Mouse (Mus musculus): ENCODE measurements around the gene Shc3. TPM values are rescaled to one million over a fixed set of nuclear protein-coding genes. Genes with fewer than 3 reads are reported as not detected.

The Shc3 gene
- not detected for polyA plus RNA-seq (2014; fragmentation: Illumina TruSeq; extraction: RNeasy Lipid Tissue Mini Kit (QIAGEN cat#74804); ENCODE audit: low read depth, low replicate concordance)

DNA sequence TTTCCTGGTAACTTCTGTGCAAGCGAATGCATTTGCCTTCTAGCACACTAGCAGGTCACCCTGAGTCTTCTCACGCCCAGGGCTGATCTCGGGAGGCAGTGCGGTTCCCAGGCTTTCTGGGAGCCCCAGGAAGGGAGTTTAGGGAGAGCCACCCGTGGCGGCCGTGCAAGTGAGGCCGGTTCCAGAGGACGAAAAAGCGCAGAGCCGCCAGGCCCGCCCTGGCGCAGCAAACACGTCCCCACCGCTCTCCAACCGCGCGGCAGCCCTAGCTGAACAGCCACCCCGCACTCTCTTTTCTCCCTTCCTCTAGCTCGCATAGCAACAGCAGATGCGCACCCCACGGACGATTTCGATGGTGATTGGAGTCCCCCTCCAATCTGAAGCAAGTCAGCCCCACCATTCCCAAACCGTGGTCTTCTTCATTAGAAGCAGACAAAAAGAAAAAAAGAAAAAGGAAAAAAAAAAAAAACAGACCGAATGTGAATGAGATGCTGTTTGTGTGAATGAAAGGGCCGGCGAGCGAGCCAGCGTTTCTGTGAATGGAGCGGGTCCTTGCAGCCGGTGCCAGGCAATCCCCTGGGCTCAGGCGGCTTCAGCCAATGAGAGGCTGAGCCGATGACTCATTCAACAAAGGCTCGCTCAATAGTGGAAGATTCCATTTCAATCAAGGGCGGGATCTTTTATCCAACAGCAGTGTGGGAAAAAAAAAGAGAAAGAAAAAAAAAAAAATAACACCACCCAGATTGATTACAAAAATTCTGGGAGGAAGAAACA is at the start of gene Shc3:
Gene Shc3, minus strand, starts transcription at position 509 of the 774 bp plus-strand sequence.

DNA sequence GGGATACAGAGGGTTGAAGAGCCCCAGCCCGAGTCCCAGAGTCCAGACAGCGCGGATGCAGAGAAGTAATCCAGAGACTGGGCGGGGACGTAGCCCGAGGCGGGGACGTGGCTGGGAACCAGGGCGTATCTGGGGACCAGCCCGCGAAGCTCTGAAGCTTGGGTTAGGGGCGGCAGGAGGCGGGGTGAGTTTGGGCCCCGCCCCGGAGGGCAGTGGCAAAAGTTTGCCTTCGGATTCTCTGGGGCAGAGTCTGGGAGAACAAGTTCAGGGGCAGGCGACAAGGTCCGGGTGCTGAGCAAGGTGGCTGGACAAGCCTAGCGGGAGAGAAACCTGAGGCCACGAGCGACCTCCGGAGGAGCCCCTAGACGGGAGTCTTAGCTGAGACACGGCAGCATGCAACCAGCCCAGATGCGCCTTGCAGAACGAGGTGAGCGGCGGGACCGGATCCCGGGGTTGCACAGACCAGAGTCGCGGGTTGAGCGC is 160.7 kb downstream of the Shc3 start, which contains the start of gene S1pr3:
Gene S1pr3, plus strand, starts transcription at position 121 of the 483 bp plus-strand sequence.

Other genes with a start within 250 kb of the Shc3 start
- gene S1pr3, start 160.8 kb downstream of the Shc3 start, polyA plus RNA-seq (2014; fragmentation: Illumina TruSeq; extraction: RNeasy Lipid Tissue Mini Kit (QIAGEN cat#74804); ENCODE audit: low read depth, low replicate concordance), result 11.7 TPM
- 13.9 TPM for gene Cks2, start 75.8 kb upstream of the Shc3 start, polyA plus RNA-seq (2014; fragmentation: Illumina TruSeq; extraction: RNeasy Lipid Tissue Mini Kit (QIAGEN cat#74804); ENCODE audit: low read depth, low replicate concordance)
- 12.8 TPM for gene Secisbp2, start 82.3 kb upstream of the Shc3 start, polyA plus RNA-seq (2014; fragmentation: Illumina TruSeq; extraction: RNeasy Lipid Tissue Mini Kit (QIAGEN cat#74804); ENCODE audit: low read depth, low replicate concordance)
- 6.8 TPM for gene Sema4d, start 224.3 kb upstream of the Shc3 start, polyA plus RNA-seq (2014; fragmentation: Illumina TruSeq; extraction: RNeasy Lipid Tissue Mini Kit (QIAGEN cat#74804); ENCODE audit: low read depth, low replicate concordance)

Measured in adipose tissue, adult 10 weeks (tissue).